Mouse (Mus musculus): ENCODE results near the gene Fat4.

GRCm38 (mm10) chr3:38875872-38876271 lies 10.9 kb upstream of the Fat4 start:
- TF ChIP-seq CTCF (IDR thresholded peaks at IDR 0.05; ENCODE audit: low read depth) (peak; percentile 26; the same call in 1 of the 2 replicates), EP300 (optimal IDR thresholded peaks at IDR 0.05) (no peak)
